Mouse (Mus musculus) liver, adult (tissue): ENCODE measurements around the gene Bpgm.

Experiments
- GATA4 ChIP-seq: IDR thresholded peaks from 2 replicates; pipeline ENCODE4 v1.6.1; 2014; ENCODE audit warnings: mild to moderate bottlenecking, low read length; ENCODE audit not compliant: insufficient replicate concordance

Bpgm gene

GRCm38 (mm10) chr6:34475974-34476794 is at the start of gene Bpgm:
Gene Bpgm, plus strand, starts transcription at chr6:34476207.
- TF ChIP-seq GATA4, result no peak

GRCm38 (mm10) chr6:34439006-34439405 is 37.0 kb upstream of the Bpgm start:
- no peak for TF ChIP-seq GATA4

GRCm38 (mm10) chr6:34441556-34442257 is 34.3 kb upstream of the Bpgm start:
- no peak for TF ChIP-seq GATA4

GRCm38 (mm10) chr6:34443791-34444190 is 32.2 kb upstream of the Bpgm start:
- TF ChIP-seq GATA4, result 0 out of 2 replicates have a peak, but pooled peaks have one; percentile 12

- no peak for TF ChIP-seq GATA4
Measured at GRCm38 (mm10) chr6:34447961-34448360, 28.0 kb upstream of the Bpgm start.

GRCm38 (mm10) chr6:34448696-34449095 is 27.3 kb upstream of the Bpgm start:
- no peak for TF ChIP-seq GATA4

GRCm38 (mm10) chr6:34452963-34453770 is 22.8 kb upstream of the Bpgm start:
- TF ChIP-seq GATA4, result no peak

GRCm38 (mm10) chr6:34459456-34459855 is 16.6 kb upstream of the Bpgm start:
- no peak for TF ChIP-seq GATA4

GRCm38 (mm10) chr6:34460651-34461050 is 15.4 kb upstream of the Bpgm start:
- no peak for TF ChIP-seq GATA4

- no peak for TF ChIP-seq GATA4
Measured at GRCm38 (mm10) chr6:34463582-34463981, 12.4 kb upstream of the Bpgm start.

- no peak for TF ChIP-seq GATA4
Measured at GRCm38 (mm10) chr6:34471434-34472110, 4.4 kb upstream of the Bpgm start.

GRCm38 (mm10) chr6:34473346-34473745 is 2.7 kb upstream of the Bpgm start:
- TF ChIP-seq GATA4, result no peak

GRCm38 (mm10) chr6:34474031-34474430 is 2.0 kb upstream of the Bpgm start:
- no peak for TF ChIP-seq GATA4

- no peak for TF ChIP-seq GATA4
Measured at GRCm38 (mm10) chr6:34475391-34475790, 616 bp upstream of the Bpgm start.

GRCm38 (mm10) chr6:34478036-34478435 is 2.0 kb downstream of the Bpgm start:
- no peak for TF ChIP-seq GATA4
